Mouse (Mus musculus): ENCODE data around the gene Neurl1b.

Gene Neurl1b

GRCm38 (mm10) chr17:26414523-26415354 is at the start of gene Neurl1b:
Neurl1b (plus strand) TSS chr17:26414829.
- DNase-seq: peak; percentile 37

GRCm38 (mm10) chr17:26366792-26367191 is 47.8 kb upstream of the Neurl1b start:
- no peak for DNase-seq

DNA sequence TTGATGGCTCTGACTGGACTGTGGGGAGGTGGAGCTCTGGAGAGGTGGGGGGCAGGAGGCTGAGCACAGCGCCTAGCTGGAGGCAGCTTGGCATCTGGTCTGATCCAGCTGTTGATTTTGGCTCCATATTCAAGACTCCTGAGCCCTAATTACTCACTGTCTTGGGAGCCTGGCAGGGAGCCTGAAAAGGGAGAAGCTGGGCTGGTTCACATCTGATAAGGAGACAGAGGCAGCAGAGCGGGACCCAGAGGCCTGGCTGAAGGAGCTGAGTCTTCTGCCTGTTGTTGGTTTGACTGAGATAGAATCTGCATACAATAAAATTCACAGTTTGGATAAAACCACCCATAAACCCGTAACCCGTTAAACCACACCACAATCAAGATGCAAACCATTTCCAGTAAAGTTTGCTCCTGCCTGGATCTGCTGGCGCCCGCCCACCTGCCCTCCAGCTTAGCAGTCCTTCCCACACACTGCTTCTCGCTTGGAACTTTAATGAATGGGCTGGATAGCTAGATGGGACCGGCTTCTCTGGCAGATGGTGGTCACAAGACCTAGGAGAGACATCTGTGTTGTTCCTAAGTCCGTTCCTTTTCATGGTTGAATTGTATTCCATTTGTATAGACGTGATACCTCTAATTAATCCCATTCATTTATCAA is 46.2 kb upstream of the Neurl1b start:
- no peak for DNase-seq

- DNase-seq: peak; percentile 61
These were observed 43.9 kb upstream of the Neurl1b start for GRCm38 (mm10) chr17:26370521-26371245.

- DNase-seq: no peak
These were observed 43.4 kb upstream of the Neurl1b start for GRCm38 (mm10) chr17:26371246-26371535.

- DNase-seq: no peak
These were observed 41.4 kb upstream of the Neurl1b start for GRCm38 (mm10) chr17:26373211-26373610.

DNA sequence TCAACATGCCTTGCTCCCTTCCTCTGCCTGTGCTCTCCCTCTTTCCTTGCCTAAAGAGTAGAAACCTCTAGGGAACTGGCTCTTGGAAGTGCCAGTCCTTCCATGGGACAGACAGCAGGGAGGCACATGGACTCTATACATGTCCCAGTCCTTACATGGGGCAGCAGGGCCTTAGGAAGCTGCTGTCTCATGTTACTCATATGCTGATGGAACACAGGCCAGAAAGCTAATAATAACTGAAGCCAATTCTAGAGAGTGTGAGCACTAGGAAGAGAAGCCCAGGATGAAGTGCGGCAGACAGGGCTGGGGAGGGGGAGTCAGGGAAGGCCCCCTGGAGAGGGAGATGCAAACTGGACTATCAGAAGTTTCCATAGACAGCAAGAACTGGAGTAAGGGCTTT is 38.2 kb upstream of the Neurl1b start:
- DNase-seq: no peak

DNA sequence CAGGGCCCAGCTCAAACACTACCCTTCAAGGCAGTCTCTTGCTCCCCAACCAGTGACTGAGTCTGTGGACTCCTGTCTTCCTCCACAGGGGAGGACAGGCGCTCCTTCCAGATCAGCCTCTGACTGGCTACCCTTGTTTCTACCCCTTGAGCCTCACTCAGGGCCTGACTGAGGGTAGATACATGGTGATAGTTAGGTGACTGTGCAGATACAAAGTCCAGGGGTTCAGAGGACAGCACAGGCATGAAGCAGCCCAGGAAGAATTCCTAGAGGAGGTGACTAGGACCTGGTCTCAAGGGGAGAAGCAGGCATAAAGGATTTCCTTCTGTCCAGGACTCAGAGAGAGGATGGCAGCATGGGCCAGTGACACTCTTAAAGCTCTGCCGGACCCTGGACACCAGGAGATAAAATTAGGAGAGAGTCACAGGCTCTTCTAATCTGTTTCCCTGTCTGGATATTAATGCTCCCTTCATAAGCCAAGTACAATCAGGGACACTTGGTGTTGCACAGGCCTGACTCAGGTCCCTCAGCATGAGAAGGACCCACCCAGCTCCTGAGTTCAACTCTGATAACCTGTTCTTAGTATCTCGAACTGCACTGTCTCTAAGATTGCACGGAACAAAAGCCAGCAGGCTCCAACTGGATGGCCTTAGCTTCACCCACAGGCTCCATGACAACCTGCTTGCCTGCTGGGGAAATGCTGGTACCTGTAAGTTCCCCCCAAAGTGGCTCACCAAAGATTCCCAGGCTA is 37.5 kb upstream of the Neurl1b start:
- DNase-seq: no peak

- no peak for DNase-seq
These were observed 34.2 kb upstream of the Neurl1b start for GRCm38 (mm10) chr17:26380280-26380985.

GRCm38 (mm10) chr17:26380986-26381446 is 33.6 kb upstream of the Neurl1b start:
- peak; percentile 70 for DNase-seq

- DNase-seq: no peak
These were observed 33.0 kb upstream of the Neurl1b start for GRCm38 (mm10) chr17:26381613-26382012.

DNA sequence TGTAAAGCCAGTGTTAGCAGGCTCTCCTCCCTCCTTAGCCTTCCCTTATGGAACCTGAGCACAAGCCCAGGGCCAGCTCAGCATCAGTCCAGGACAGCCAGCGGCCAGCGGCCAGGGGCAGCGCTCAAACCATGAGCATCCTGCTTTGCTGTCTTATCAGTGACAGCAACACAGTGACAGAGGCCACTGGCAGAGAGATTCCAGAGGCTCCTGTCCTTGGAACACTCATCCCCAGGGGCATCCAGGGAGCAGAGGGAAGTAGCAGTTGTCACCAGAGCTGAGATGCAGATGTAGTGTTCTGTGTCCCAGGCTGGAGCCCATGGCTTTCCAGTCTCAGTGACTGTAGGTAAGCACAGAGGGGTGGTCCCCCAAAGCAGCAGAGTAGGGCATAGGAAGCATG is 32.5 kb upstream of the Neurl1b start:
- no peak for DNase-seq

- DNase-seq: no peak
These were observed 31.9 kb upstream of the Neurl1b start for GRCm38 (mm10) chr17:26382687-26383086.

DNA sequence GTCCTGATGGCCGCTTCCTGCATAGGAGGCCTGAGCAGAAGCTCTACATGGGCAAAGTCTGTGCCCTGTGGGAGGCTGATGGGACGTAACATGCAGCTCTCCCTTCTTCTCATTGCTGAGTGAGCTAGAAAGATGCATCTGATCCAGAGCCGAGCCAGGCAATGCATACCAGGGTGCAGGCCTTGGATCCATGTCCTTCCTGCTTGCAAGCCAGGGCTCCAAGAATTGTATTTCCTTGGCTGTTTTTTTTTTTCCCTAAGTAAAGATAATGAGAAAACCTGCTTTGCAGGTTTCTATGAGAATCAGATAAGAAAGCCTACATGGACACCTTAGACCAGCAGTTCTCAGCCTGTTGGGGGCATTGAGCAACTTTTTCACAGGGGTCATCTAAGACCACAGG is 30.5 kb upstream of the Neurl1b start:
- DNase-seq: no peak

DNA sequence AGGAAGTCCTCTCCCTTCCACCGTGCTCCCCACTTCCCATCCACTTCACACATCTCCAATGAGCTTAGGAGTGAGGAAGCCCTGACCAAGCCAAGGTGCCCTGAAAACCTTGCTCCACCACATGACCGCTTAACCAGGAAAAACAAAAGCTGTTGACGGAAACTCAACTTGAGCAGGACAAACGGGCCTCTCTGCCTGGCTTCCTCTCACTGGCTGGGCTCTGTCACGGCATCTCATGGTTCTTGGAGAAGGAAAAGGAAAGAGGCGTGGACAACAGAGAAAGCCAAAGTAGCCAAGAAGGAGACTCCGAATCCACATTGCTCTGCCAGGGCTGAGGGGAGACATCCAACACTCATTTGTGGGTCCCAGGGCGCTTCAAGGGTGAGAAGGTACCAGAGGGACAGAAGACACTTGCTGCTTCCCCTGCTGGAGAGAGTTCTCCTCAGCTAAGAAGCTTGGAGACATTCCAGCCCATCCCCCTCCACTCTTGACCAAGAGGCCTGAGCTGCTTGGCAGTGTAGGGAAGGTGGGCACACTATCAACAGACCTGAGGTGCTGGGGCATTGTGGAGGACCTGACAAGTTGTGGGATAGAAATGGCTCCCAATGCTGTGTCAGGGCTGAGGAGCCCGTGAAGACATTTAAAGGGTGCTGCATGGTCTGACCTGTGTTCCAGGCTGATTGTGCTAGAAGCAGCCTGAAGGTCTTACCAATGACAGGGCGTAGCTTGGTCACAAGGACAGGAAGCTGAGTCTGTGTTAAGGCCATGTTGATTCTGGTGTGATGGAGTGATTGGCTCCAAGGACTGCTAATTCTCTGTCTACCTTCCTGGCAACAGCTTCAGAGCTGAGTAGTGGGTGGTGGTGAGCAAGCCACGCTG is 29.1 kb upstream of the Neurl1b start:
- DNase-seq: no peak

- no peak for DNase-seq
These were observed 28.5 kb upstream of the Neurl1b start for GRCm38 (mm10) chr17:26386131-26386481.

GRCm38 (mm10) chr17:26388106-26388505 is 26.5 kb upstream of the Neurl1b start:
- no peak for DNase-seq

- DNase-seq: no peak
These were observed 25.4 kb upstream of the Neurl1b start for GRCm38 (mm10) chr17:26389241-26389640.

DNA sequence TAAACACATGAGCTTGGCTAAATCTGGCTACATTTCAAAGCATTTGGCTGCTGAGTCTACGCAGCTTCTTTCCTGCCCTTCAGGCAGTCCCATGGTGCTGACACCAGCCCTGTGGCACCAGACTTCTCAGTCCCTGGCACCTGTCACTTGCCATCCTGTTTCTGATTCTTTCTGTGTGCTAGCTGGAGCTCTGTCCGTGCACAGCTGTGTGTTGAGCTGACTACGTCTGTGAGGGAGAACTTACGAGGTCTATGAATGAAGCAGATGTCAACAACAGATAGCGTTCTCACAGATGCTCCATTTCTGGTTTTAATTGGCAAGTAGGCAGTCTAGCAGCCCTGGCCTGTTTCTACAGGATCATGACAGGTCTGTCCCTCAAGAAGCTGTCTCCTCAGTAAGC is 24.0 kb upstream of the Neurl1b start:
- DNase-seq: no peak

DNA sequence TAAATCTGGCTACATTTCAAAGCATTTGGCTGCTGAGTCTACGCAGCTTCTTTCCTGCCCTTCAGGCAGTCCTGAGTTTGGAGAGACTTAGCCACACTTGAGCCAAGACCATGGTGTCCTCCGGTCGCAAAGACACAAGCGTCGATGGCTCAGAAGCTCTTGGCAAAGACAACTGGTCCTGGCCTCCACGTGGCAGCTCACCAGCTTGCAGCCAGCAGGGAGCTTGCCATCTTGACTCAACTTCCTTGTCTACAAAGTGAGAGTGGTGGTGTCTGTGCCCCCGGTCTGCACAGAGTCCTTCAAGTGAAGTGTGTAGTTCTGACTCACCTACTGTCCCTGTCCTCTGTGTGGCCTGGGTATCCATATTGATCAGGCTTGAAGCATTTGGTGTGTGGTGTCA is 22.3 kb upstream of the Neurl1b start:
- no peak for DNase-seq

DNA sequence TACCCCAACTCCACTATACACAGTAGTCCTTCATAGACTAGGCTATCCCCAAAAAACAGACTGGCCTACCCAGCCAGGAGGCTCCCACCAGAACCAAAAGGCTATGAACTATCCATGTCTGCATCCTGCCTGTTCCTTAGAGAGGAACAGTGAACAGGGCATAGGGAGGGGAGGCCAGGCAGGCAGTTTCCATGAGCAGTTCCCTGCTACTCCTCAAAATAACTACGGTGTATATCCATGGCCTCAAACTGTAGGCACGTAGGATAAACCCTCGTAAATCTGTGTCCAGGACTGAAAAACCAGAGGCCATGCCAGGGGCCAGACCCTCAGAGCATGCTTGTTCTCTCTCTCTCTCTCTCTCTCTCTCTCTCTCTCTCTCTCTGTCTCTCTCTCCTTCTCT is 17.9 kb upstream of the Neurl1b start:
- no peak for DNase-seq

GRCm38 (mm10) chr17:26397339-26397738 is 17.3 kb upstream of the Neurl1b start:
- DNase-seq: peak; percentile 72

Measured in right cerebral cortex, postnatal 25 days (tissue).